Mouse (Mus musculus): ENCODE measurements around the gene Gm21317. TPM values are rescaled to one million over a fixed set of nuclear protein-coding genes. Genes with fewer than 3 reads are reported as not detected.
"Not testable (repeated sequence)": the region's sequence is repeated elsewhere in the genome, so short reads cannot be mapped to it uniquely, and the experiment has no call there.

Gm21317 gene
- total RNA-seq (2015; ENCODE audit: low replicate concordance) (not detected in 2 replicates), total RNA-seq (2017; ENCODE audit: low replicate concordance) (not detected in 2 replicates)

DNA sequence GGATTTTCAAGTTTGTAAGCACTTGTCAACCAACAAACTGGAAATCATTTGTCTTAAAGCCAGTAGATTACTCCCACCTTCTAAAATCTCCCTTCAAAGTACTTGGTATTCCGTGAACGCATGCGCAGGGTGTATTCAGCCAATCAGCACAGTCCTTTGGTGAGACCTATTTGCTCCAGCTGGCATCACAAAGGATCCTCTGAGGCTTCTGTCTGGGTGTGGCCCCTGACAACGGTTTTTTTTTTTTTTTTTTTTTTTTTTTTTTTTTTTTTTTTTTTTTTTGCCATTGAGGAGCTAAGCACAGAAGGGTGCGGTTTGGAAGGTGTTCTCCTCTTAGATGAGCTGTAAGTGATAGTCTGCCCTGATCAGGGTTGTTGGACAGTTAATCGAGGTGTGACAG is at the start of gene Gm21317:
Gene Gm21317 (plus strand): TSS at position 301 of the 400 bp plus-strand sequence.
- not testable (repeated sequence) for ATAC-seq (replicated peaks; ENCODE audit: low FRiP score, poor library complexity, severe bottlenecking)
